Mouse (Mus musculus): ENCODE results near the gene Fam184b.
"Not testable (repeated sequence)": the region's sequence is repeated elsewhere in the genome, so short reads cannot be mapped to it uniquely, and the experiment has no call there.

Gene Fam184b

GRCm38 (mm10) chr5:45638806-45639714 lies at the start of gene Fam184b:
Gene Fam184b (minus strand): TSS chr5:45639614.
- DNase-seq, result peak; percentile 35 to 68

GRCm38 (mm10) chr5:45689152-45689551 lies 49.7 kb upstream of the Fam184b start:
- no peak for DNase-seq

GRCm38 (mm10) chr5:45686223-45686622 lies 46.8 kb upstream of the Fam184b start:
- DNase-seq, result no peak

- no peak for DNase-seq
These were observed 45.8 kb upstream of the Fam184b start for GRCm38 (mm10) chr5:45685243-45685642.

- no peak for DNase-seq
These were observed 44.0 kb upstream of the Fam184b start for GRCm38 (mm10) chr5:45683388-45683787.

GRCm38 (mm10) chr5:45679955-45680354 lies 40.5 kb upstream of the Fam184b start:
- DNase-seq, result no peak

GRCm38 (mm10) chr5:45677639-45678038 lies 38.2 kb upstream of the Fam184b start:
- DNase-seq, result no peak

GRCm38 (mm10) chr5:45675032-45675431 lies 35.6 kb upstream of the Fam184b start:
- no peak for DNase-seq

GRCm38 (mm10) chr5:45670894-45671494 lies 31.6 kb upstream of the Fam184b start:
- no peak for DNase-seq

- DNase-seq, result no peak
These were observed 30.9 kb upstream of the Fam184b start for GRCm38 (mm10) chr5:45670280-45670670.

- peak; percentile 99 to 100 for DNase-seq
These were observed 30.3 kb upstream of the Fam184b start, which contains the start of gene Ncapg for GRCm38 (mm10) chr5:45669598-45670279. Gene Ncapg (plus strand): TSS chr5:45669919.

- DNase-seq, result peak in 1 of 2 experiments; percentile 1
These were observed 29.8 kb upstream of the Fam184b start for GRCm38 (mm10) chr5:45669234-45669597.

- no peak for DNase-seq
These were observed 29.4 kb upstream of the Fam184b start for GRCm38 (mm10) chr5:45668831-45669230.

GRCm38 (mm10) chr5:45668324-45668723 lies 28.9 kb upstream of the Fam184b start:
- peak in 1 of 2 experiments; percentile 58 for DNase-seq

- not testable (repeated sequence) for DNase-seq
These were observed 19.0 kb upstream of the Fam184b start for GRCm38 (mm10) chr5:45658406-45658805.

- peak in 1 of 2 experiments; percentile 47 for DNase-seq
These were observed 11.8 kb upstream of the Fam184b start for GRCm38 (mm10) chr5:45651026-45651703.

- no peak for DNase-seq
These were observed 290 bp upstream of the Fam184b start for GRCm38 (mm10) chr5:45639715-45640092.

GRCm38 (mm10) chr5:45638378-45638777 lies 1.0 kb downstream of the Fam184b start:
- DNase-seq, result no peak

- no peak for DNase-seq
These were observed 9.9 kb downstream of the Fam184b start for GRCm38 (mm10) chr5:45629470-45629869.

GRCm38 (mm10) chr5:45627771-45628170 lies 11.6 kb downstream of the Fam184b start:
- DNase-seq, result no peak

GRCm38 (mm10) chr5:45621511-45621910 lies 17.9 kb downstream of the Fam184b start:
- no peak for DNase-seq

- peak in 1 of 2 experiments; percentile 6 for DNase-seq
These were observed 40.4 kb downstream of the Fam184b start for GRCm38 (mm10) chr5:45599056-45599455.
